Mouse (Mus musculus) liver, embryonic 16.5 days (tissue): Measurements from ENCODE around the gene Upp2. TPM values are rescaled to one million over a fixed set of nuclear protein-coding genes. Genes with fewer than 3 reads are reported as not detected.

Experiments
- ATAC-seq: fragments of 200-750 bp; cut with Nextera tagmentation; 2 replicates; pipeline ENCODE4 v1.8.0; 2017; ENCODE audit warnings: low read depth, mild to moderate bottlenecking, moderate number of reproducible peaks, moderate library complexity
- H3K27ac ChIP-seq: fragments of 300-500 bp; sonication (generic); 2 replicates; pipeline ENCODE4 v1.5.1; 2014; ENCODE audit warnings: mild to moderate bottlenecking, low read length
- H3K27me3 ChIP-seq: fragments of 300-500 bp; sonication (generic); 2 replicates; pipeline ENCODE4 v1.6.1; 2014; ENCODE audit warnings: low read depth, low read length, mixed read lengths; ENCODE audit not compliant: control insufficient read depth, insufficient read depth
- H3K36me3 ChIP-seq: fragments of 300-500 bp; sonication (generic); 2 replicates; pipeline ENCODE4 v1.6.1; 2014; ENCODE audit warnings: mild to moderate bottlenecking; ENCODE audit not compliant: control insufficient read depth, insufficient read depth
- H3K4me1 ChIP-seq: fragments of 300-500 bp; sonication (generic); 2 replicates; pipeline ENCODE4 v1.6.1; 2014; ENCODE audit warnings: low read depth, low read length, mixed read lengths; ENCODE audit not compliant: control insufficient read depth
- H3K4me2 ChIP-seq: fragments of 300-500 bp; sonication (generic); 2 replicates; pipeline ENCODE4 v1.6.1; 2014; ENCODE audit warnings: low read depth, low read length, mixed read lengths
- H3K4me3 ChIP-seq: fragments of 300-500 bp; sonication (generic); 2 replicates; pipeline ENCODE4 v1.5.1; 2014; ENCODE audit warnings: low read depth, mild to moderate bottlenecking, low read length
- H3K9ac ChIP-seq: fragments of 300-500 bp; sonication (generic); 2 replicates; pipeline ENCODE4 v1.6.1; 2014; ENCODE audit warnings: low read depth, low read length
- H3K9me3 ChIP-seq: fragments of 300-500 bp; sonication (generic); replicated peaks from 2 replicates; pipeline ENCODE4 v1.6.1; 2016; ENCODE audit warnings: low read length; ENCODE audit not compliant: control insufficient read depth
- WGBS: fragments of 180-500 bp; shearing (Covaris S2); extraction: QIAGEN DNeasy Blood & Tissue Kit; methylation state at CpG from one replicate; pipeline ENCODE4 v1.1.7; 2014; ENCODE audit not compliant: insufficient replicate concordance; 5-methylcytosine and 5-hydroxymethylcytosine counted together
- polyA plus RNA-seq: library from polyadenylated mRNA; unstranded; fragments of >200 nt; fragmentation: Nextera tagmentation; extraction: Ambion mirVana; gene quantifications from 2 replicates; pipeline ENCODE4 v1.2.1, GENCODE M21; 2015

The Upp2 gene
- polyA plus RNA-seq, 1 experiment from 2014 or later, result 5.5 TPM

DNA sequence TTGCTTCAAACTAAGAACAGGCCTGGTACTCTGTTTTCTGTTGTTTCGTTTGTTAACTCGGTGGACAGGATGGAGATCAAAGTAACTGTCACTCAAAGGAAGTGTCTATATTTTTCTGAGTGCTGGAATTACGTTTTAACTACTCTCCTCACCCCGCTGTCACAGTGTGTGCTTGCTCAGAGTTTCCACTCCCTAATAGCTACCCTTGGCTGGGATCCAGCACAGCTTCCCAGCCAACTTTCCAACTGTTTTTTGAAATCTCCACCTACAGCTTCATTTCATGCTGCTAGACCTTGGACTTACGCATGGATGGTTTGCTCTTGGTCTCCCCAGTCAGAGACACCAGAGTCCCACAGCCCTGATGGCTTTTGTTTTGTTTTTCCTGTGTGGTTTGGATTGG lies 144.8 kb downstream of the Upp2 start:
- H3K4me2 ChIP-seq, result no peak overlapping the region
- no peaks in the 10 kb centered on the region for H3K27me3 ChIP-seq
- no peaks in the 10 kb centered on the region for H3K9me3 ChIP-seq
- no peaks in the 10 kb centered on the region for H3K36me3 ChIP-seq
- no peak overlapping the region for H3K9ac ChIP-seq
- peak; percentile 87 for ATAC-seq
- H3K4me1 ChIP-seq, result no peaks in the 10 kb centered on the region
- H3K27ac ChIP-seq, result peak overlapping the region; percentile 46; the same call in 1 of the 2 replicates
- WGBS, result 41% methylated on average over 5 of the region's 5 CpGs
- H3K4me3 ChIP-seq, result no peak overlapping the region

DNA sequence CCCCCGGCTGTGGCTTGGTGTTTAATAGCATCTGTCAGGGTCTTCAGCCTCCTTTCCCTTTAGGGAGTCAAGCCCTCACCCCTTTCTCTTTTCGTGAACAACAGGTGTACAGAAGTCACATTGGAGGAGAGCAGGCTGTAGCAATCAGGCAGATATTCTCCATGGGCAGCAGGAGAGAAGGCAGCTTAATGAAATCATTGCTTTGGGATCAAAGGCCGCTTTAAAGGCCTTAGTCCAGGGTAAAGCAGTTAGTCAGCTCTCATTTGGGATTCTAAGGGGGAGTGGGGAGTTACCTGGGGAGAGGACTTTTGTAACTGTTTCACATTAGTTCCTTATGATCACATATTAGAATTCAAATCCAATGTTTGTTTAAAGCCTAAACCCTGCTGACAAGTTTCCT lies 150.8 kb downstream of the Upp2 start:
- no peaks in the 10 kb centered on the region; the same call in 1 of the 2 replicates for H3K4me1 ChIP-seq
- no peak overlapping the region for H3K27ac ChIP-seq
- H3K9me3 ChIP-seq, result no peaks in the 10 kb centered on the region
- H3K36me3 ChIP-seq, result no peaks in the 10 kb centered on the region
- no peak overlapping the region for H3K4me3 ChIP-seq
- H3K9ac ChIP-seq, result no peak overlapping the region
- no peak overlapping the region for H3K4me2 ChIP-seq
- 40% methylated on average over 3 of the region's 3 CpGs for WGBS
- ATAC-seq, result peak; percentile 27; the same call in 1 of the 2 replicates
- H3K27me3 ChIP-seq, result no peaks in the 10 kb centered on the region

DNA sequence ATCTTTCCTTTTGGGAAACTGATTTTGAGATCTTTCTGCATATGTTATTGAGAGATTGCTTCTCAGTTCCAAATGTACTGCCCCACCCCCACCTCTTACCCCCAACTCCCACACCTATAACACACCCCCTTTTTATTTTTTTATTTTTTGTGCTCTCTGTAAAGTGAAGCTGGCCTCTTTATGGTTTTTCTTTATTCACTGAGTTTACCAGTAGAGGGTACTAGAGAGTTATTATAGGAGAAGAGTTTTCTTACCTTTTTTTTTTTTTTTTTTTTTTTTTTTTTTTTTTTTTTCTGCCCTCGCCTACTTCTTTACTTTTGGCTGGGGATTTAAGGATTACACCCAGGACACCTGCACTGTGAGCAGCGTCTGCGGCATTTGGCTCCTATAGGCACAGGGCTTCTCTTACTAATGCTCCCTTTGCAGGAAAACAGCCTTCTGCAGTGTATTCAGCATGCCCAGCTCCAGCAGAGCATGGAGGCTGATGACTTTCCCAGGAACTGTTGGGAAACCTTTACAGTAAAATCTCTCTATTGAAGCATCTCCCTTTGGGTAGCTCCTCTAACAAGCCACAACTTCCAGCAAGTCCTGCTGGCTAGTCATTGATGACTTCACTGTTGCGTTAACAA lies 170.2 kb downstream of the Upp2 start:
- H3K4me3 ChIP-seq, result no peak overlapping the region
- WGBS, result 33% methylated on average over 4 of the region's 4 CpGs
- no peak overlapping the region for H3K9ac ChIP-seq
- no peaks in the 10 kb centered on the region for H3K36me3 ChIP-seq
- ATAC-seq, result no peak
- H3K27me3 ChIP-seq, result no peaks in the 10 kb centered on the region
- H3K4me1 ChIP-seq, result no peaks in the 10 kb centered on the region; the same call in 1 of the 2 replicates
- no peak overlapping the region for H3K4me2 ChIP-seq
- H3K27ac ChIP-seq, result no peak overlapping the region
- H3K9me3 ChIP-seq, result no peaks in the 10 kb centered on the region

DNA sequence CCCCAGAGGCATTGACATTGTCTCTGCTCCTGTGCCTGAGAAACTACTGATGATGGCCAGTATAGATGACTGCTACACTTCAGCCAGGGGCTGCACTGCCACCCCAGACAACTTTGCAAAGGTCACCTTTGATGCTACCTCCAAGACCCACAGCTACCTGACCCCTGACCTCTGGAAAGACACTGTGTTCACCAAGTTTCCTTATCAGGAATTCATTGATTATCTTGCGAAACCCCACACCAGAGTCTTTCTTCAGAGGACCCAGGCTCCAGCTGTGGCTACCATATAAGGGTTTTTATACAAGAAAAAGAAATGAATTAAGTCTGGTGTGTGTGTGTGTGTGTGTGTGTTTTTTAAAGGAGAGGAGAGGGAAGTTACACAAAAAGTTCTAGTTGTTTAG lies 174.1 kb downstream of the Upp2 start:
- 50% methylated on average over 1 of the region's 1 CpGs for WGBS
- no peak overlapping the region for H3K4me2 ChIP-seq
- H3K9me3 ChIP-seq, result no peaks in the 10 kb centered on the region
- no peak overlapping the region for H3K9ac ChIP-seq
- no peak overlapping the region for H3K4me3 ChIP-seq
- ATAC-seq, result no peak
- H3K27ac ChIP-seq, result no peak overlapping the region
- no peaks in the 10 kb centered on the region for H3K36me3 ChIP-seq
- H3K4me1 ChIP-seq, result no peaks in the 10 kb centered on the region; the same call in 1 of the 2 replicates
- no peaks in the 10 kb centered on the region for H3K27me3 ChIP-seq

DNA sequence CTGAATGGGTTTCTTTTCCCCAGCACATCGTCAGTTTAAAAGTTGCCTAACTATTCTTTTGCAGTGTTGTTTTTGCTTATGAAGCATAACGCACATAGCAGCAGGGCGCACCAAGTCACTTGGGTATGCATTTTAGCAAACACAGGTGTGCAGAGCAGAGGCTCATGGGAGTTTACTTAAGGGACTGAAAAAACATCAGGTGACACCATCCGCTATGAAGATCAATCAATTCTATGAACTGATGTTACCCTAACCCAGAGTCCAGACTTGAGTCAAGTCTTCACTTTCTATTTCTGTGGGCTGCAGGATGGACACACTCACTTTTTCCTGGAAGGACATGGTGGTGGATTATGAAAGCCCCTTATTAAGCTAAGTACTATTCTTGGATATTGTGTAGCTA lies 174.9 kb downstream of the Upp2 start:
- peak; percentile 51 for ATAC-seq
- no peak overlapping the region for H3K27ac ChIP-seq

DNA sequence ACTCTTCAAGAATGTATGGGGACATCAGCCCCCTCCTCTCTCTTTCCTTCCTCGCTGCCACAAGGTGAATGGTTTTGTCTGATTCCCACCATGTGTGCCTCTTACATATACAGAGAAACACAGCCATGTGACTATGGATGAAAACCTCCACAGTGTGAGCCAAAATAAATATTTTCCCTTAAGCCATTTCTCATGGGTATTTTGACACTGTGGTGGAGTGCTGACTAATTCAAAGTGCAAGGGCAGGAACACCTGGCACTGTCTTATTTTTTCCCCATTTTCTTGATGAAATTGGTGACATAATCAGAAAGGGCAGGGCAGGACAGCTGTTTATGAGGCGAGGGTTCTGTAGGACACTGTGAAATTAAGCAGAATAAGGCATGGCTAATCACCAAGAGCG lies 176.3 kb downstream of the Upp2 start:
- ATAC-seq, result peak; percentile 26; the same call in 1 of the 2 replicates
- Histone ChIP-seq H3K9me3 (no peaks in the 10 kb centered on the region), H3K4me1 (no peaks in the 10 kb centered on the region; the same call in 1 of the 2 replicates), H3K4me3 (no peak overlapping the region), H3K27ac (no peak overlapping the region), H3K9ac (no peak overlapping the region), H3K36me3 (no peaks in the 10 kb centered on the region), H3K27me3 (no peaks in the 10 kb centered on the region), H3K4me2 (no peak overlapping the region)
- WGBS, result 34% methylated on average over 3 of the region's 3 CpGs

More for the DNA sequence above, 174.9 kb downstream of the Upp2 start:
- Histone ChIP-seq H3K4me3 (no peak overlapping the region), H3K36me3 (no peaks in the 10 kb centered on the region), H3K4me1 (no peaks in the 10 kb centered on the region; the same call in 1 of the 2 replicates), H3K9me3 (no peaks in the 10 kb centered on the region), H3K9ac (no peak overlapping the region), H3K27me3 (no peaks in the 10 kb centered on the region), H3K4me2 (no peak overlapping the region)
- WGBS, result 62% methylated on average over 4 of the region's 4 CpGs

DNA sequence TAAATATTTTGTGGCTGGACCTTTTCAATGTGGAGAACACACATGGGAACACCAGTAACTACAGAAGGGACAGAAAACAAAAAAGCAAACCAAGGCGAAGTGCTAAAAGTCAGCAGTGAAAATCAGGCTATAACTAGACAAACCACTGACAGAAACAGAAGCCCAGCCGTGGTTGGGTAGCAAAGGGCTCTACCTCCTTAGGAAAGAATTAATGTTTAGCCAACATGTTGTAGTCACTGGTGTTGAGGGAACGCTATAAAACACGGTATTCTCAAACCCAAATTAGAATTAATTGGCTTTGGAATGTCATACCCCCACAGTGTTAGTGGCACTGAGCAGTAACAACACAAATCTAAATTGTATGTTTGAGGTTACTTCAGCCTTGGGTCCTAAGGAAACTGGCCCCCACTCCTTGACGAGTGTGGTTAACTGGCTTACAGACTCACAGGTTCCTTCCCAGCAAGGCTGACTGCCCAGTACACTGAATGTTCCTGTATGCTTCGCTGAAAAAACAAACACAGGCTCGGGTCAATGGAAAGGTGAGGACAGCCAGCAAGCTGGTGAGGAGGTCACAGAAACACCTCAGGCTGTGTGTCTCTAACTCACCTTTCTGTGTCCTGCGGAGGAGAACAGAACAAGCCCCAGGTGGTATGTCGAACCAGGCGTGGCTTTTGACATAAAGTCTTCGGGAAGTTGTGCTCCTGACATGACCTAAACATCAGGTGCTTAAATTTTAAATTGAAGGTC lies 180.6 kb downstream of the Upp2 start:
- Histone ChIP-seq H3K9ac (no peak overlapping the region), H3K36me3 (no peaks in the 10 kb centered on the region), H3K4me3 (no peak overlapping the region), H3K4me2 (no peak overlapping the region), H3K9me3 (no peaks in the 10 kb centered on the region), H3K27ac (peak overlapping the region; percentile 66), H3K27me3 (no peaks in the 10 kb centered on the region), H3K4me1 (no peaks in the 10 kb centered on the region)
- peak; percentile 88 for ATAC-seq
- WGBS, result 51% methylated on average over 11 of the region's 11 CpGs

DNA sequence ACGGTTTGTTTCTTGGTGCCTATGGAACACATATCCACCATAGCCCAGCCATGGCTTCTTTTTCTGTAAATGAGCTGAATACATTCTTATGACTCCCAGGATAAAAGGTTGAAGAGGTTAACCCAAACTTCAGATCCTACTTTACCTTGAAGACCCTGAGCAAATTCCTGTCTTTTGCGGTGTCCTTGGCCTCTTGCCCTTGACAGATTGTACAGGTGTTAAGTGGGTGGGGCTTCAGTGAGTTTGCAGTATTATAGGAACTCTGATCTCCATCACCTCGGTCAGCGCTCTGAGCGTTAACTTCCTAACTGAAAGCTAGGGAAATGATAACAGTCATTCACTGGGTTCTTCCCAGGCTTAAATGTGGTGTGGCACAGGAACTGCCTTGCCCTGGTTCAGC lies 181.2 kb downstream of the Upp2 start:
- Histone ChIP-seq H3K4me2 (no peak overlapping the region), H3K36me3 (no peaks in the 10 kb centered on the region), H3K27ac (peak overlapping the region; percentile 66), H3K9me3 (no peaks in the 10 kb centered on the region), H3K4me3 (no peak overlapping the region), H3K27me3 (no peaks in the 10 kb centered on the region), H3K4me1 (no peaks in the 10 kb centered on the region), H3K9ac (no peak overlapping the region)
- no peak for ATAC-seq
- 63% methylated on average over 5 of the region's 5 CpGs for WGBS

DNA sequence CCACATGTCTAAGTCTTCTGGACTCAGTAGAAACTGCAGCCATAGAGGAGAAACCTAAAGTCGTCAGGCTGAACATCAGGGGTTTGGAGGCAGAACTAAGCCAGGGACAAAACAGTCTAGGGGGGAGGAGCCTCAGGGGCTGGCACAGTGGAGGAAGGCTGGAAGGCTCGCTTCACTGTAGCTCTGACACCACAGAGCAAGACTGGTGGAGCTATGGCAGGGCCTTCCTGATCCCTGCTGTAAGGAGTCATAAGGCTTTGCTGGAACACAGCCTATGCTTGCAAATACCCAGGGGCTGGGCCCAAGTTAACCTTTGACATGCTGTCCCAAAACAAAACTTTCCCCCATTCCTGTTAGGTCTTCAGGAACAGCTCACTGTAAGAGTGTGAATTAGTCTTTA lies 185.8 kb downstream of the Upp2 start:
- ATAC-seq, result no peak
- no peak overlapping the region for H3K4me3 ChIP-seq
- H3K36me3 ChIP-seq, result no peaks in the 10 kb centered on the region
- no peaks in the 10 kb centered on the region for H3K27me3 ChIP-seq
- H3K27ac ChIP-seq, result no peak overlapping the region
- WGBS, result 34% methylated on average over 2 of the region's 2 CpGs
- no peak overlapping the region for H3K9ac ChIP-seq
- H3K4me1 ChIP-seq, result no peaks in the 10 kb centered on the region
- H3K4me2 ChIP-seq, result no peak overlapping the region
- H3K9me3 ChIP-seq, result no peaks in the 10 kb centered on the region
